Mouse (Mus musculus) intestine, embryonic 16.5 days (tissue): ENCODE results near the gene Recql5. TPM values are rescaled to one million over a fixed set of nuclear protein-coding genes. Genes with fewer than 3 reads are reported as not detected.
A peak's percentile ranks its signal among the peaks of the same experiment; 100 is the strongest.

ENCODE experiments used
- ATAC-seq: fragments of 200-750 bp; cut with Nextera tagmentation; 2 replicates; pipeline ENCODE4 v1.8.0; 2017; ENCODE audit warnings: moderate TSS enrichment, moderate library complexity
- H3K27ac ChIP-seq: fragments of 300-500 bp; sonication (generic); 2 replicates; pipeline ENCODE4 v1.5.1; 2014; ENCODE audit warnings: mild to moderate bottlenecking, low read length
- H3K27me3 ChIP-seq: fragments of 300-500 bp; sonication (generic); replicated peaks from 2 replicates; pipeline ENCODE4 v1.6.1; 2014; ENCODE audit warnings: low read length, control low read depth, mixed read lengths; ENCODE audit not compliant: control insufficient read depth, insufficient read depth
- H3K36me3 ChIP-seq: fragments of 300-500 bp; sonication (generic); 2 replicates; pipeline ENCODE4 v1.6.1; 2014; ENCODE audit warnings: low read length, control low read depth; ENCODE audit not compliant: control insufficient read depth, insufficient read depth
- H3K4me1 ChIP-seq: fragments of 300-500 bp; sonication (generic); 2 replicates; pipeline ENCODE4 v1.6.1; 2014; ENCODE audit warnings: low read length, control low read depth, mixed read lengths; ENCODE audit not compliant: control insufficient read depth, insufficient read depth
- H3K4me2 ChIP-seq: fragments of 300-500 bp; sonication (generic); 2 replicates; pipeline ENCODE4 v1.6.1; 2014; ENCODE audit warnings: low read depth, low read length, control low read depth
- H3K4me3 ChIP-seq: fragments of 300-500 bp; sonication (generic); 2 replicates; pipeline ENCODE4 v1.5.1; 2014; ENCODE audit warnings: mild to moderate bottlenecking, low read length
- H3K9ac ChIP-seq: fragments of 300-500 bp; sonication (generic); 2 replicates; pipeline ENCODE4 v1.6.1; 2014; ENCODE audit warnings: low read depth, low read length
- H3K9me3 ChIP-seq: fragments of 300-500 bp; sonication (generic); 2 replicates; pipeline ENCODE4 v1.6.1; 2016; ENCODE audit warnings: low read length, control low read depth; ENCODE audit not compliant: control insufficient read depth
- WGBS: fragments of 180-500 bp; shearing (Covaris S2); extraction: QIAGEN DNeasy Blood & Tissue Kit; methylation state at CpG from one replicate; pipeline ENCODE4 v1.1.7; 2014; 5-methylcytosine and 5-hydroxymethylcytosine counted together
- polyA plus RNA-seq: library from polyadenylated mRNA; unstranded; fragments of >200 nt; fragmentation: Nextera tagmentation; extraction: Ambion mirVana; gene quantifications from 2 replicates; pipeline ENCODE4 v1.2.1, GENCODE M21; 2015

Recql5 gene
- polyA plus RNA-seq, 1 experiment from 2014 or later, result 16.7 TPM

- Histone ChIP-seq H3K27me3 (no peaks in the 10 kb centered on the region), H3K27ac (no peak overlapping the region), H3K9me3 (no peaks in the 10 kb centered on the region), H3K4me1 (no peaks in the 10 kb centered on the region), H3K36me3 (0 out of 2 replicates have a peak, but pooled peaks cover 3% of the 10 kb centered on the region), H3K9ac (no peak overlapping the region), H3K4me2 (no peak overlapping the region), H3K4me3 (no peak overlapping the region)
- 43% methylated on average over 6 of the region's 6 CpGs for WGBS
- no peak for ATAC-seq
These were observed 13.0 kb downstream of the Recql5 start for GRCm38 (mm10) chr11:115920110-115920818.

DNA sequence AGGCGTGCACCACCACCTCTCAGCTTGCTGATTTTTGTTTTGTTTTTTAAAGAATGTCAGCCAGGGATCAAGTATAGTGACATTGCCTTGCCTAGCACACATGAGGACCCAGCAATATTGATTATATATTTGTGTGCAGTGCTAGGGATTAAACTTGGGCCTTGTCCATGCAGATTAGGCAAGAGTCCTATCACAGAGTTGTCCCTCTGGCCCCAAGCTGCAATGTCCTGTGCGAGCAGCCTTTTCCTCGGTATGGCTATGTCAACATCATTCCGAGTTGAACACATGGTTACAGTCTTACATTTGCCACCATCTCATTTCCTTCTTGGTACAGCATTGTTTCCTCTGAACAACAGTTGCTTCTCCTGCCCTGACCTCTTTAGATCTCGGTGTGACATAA lies 14.2 kb downstream of the Recql5 start:
- Histone ChIP-seq H3K4me2 (no peak overlapping the region), H3K27ac (no peak overlapping the region), H3K9me3 (no peaks in the 10 kb centered on the region), H3K27me3 (no peaks in the 10 kb centered on the region), H3K9ac (no peak overlapping the region), H3K36me3 (0 out of 2 replicates have a peak, but pooled peaks cover 3% of the 10 kb centered on the region), H3K4me3 (no peak overlapping the region), H3K4me1 (no peaks in the 10 kb centered on the region)
- ATAC-seq, result no peak
- 83% methylated on average over 5 of the region's 5 CpGs for WGBS

DNA sequence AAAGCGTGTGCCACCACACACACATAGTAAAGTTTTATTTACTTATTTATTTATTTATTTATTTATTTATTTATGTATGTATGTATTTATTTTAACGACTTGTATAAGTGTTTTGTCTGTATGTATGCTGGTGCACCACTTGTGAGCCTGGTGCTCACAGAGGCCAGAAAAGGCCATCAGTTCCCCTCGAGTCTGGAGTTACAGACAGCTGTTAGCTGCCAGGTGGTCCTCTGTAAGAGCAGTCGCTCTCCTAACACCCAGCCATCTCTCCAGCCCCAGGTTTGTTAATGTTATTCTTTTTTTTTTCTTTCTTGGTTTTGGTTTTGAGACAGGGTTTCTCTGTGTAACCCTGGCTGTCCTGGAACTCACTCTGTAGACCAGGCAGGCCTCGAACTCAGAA lies 14.6 kb downstream of the Recql5 start:
- Histone ChIP-seq H3K27me3 (no peaks in the 10 kb centered on the region), H3K27ac (no peak overlapping the region), H3K4me2 (no peak overlapping the region), H3K4me3 (no peak overlapping the region), H3K36me3 (0 out of 2 replicates have a peak, but pooled peaks cover 3% of the 10 kb centered on the region), H3K9me3 (no peaks in the 10 kb centered on the region), H3K4me1 (no peaks in the 10 kb centered on the region), H3K9ac (no peak overlapping the region)
- ATAC-seq, result no peak
- WGBS, result 83% methylated on average over 5 of the region's 5 CpGs

DNA sequence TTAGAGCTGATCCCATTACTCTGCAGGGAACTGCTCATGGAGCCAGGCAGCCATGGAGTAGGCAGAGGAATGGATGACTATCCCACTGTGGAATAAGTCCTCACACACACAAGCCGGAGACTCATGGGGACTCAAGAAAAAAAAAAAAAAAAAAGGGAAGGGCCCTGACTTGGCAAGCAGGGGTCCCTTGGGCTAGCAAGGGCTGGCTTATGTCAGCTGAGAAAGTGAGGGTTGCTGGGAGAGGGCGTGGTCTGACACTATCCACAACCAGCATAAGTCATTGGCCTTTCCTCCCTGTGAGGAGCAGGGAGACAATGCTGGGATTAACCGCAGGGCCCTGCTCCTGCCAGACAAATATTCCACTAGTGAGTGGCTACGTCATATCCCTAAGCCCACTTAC lies 16.7 kb downstream of the Recql5 start:
- Histone ChIP-seq H3K36me3 (no peaks in the 10 kb centered on the region), H3K4me2 (no peak overlapping the region), H3K9ac (no peak overlapping the region), H3K27ac (no peak overlapping the region), H3K4me3 (no peak overlapping the region), H3K27me3 (no peaks in the 10 kb centered on the region), H3K4me1 (no peaks in the 10 kb centered on the region), H3K9me3 (no peaks in the 10 kb centered on the region)
- WGBS, result 88% methylated on average over 4 of the region's 4 CpGs
- no peak for ATAC-seq

- Histone ChIP-seq H3K27me3 (no peaks in the 10 kb centered on the region), H3K36me3 (no peaks in the 10 kb centered on the region), H3K4me1 (no peaks in the 10 kb centered on the region; the same call in 1 of the 2 replicates), H3K4me2 (peak within 1 kb of the TSS; percentile 42), H3K9me3 (no peaks in the 10 kb centered on the region), H3K4me3 (peak within 1 kb of the TSS; percentile 29), H3K9ac (peak within 1 kb of the TSS; percentile 59), H3K27ac (peak within 1 kb of the TSS; percentile 97)
- 61% methylated on average over 11 of the region's 11 CpGs for WGBS
- ATAC-seq, result peak; percentile 95
These were observed 21.5 kb downstream of the Recql5 start, which contains the start of gene Smim6 for GRCm38 (mm10) chr11:115911632-115912376. TSS of gene Smim6 (plus strand) at chr11:115912017.

DNA sequence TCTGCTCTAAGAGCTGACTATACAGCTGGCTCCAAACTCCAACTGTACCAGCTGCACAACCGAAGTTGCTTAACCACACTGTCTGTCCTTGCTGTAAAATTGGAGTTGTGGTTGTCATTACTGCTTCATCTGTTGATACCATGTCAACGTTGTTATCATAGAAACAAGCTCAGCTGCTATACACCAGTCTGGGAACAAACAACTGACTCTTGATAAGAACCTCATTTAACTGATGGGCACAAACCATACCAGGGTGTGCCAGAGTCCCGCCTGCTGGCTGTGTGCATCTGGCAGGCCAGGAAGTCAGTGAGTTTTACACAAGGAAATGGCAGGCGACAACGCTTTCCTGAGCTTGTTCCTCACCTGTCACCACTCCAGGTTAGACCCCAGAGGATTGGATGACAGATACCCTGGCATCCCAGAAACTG lies 22.1 kb downstream of the Recql5 start:
- Histone ChIP-seq H3K36me3 (no peaks in the 10 kb centered on the region), H3K27me3 (no peaks in the 10 kb centered on the region), H3K27ac (peak overlapping the region; percentile 97), H3K4me2 (peak overlapping the region; percentile 30), H3K4me1 (no peaks in the 10 kb centered on the region; the same call in 1 of the 2 replicates), H3K9me3 (no peaks in the 10 kb centered on the region), H3K9ac (peak overlapping the region; percentile 59; the same call in 1 of the 2 replicates), H3K4me3 (no peak overlapping the region)
- 67% methylated on average over 5 of the region's 5 CpGs for WGBS
- ATAC-seq, result peak; percentile 82

DNA sequence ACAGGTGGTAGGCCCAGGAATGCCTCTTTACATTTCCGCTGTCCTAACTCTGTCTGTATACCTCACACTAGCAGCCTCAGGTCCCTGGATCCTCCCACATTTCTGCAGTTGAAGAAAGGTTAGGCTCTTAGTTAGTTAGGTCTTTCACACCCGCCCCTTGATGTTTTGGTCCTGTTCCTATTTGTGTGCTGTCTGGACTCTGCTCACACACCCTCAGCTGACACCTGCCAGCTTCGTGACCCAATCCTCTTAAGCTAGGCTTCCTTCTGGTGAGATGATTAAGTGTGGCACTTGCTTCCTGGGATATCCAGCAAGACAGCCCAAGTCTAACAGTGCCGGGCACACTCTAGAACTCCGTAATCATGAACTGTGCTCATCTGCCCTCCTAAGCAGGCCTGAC lies 26.8 kb downstream of the Recql5 start:
- 91% methylated on average over 5 of the region's 5 CpGs for WGBS
- no peaks in the 10 kb centered on the region for H3K36me3 ChIP-seq
- no peak overlapping the region for H3K9ac ChIP-seq
- H3K4me2 ChIP-seq, result no peak overlapping the region
- peaks cover 29% of the 10 kb centered on the region for H3K4me1 ChIP-seq
- H3K9me3 ChIP-seq, result no peaks in the 10 kb centered on the region
- H3K27me3 ChIP-seq, result no peaks in the 10 kb centered on the region
- ATAC-seq, result no peak
- H3K4me3 ChIP-seq, result no peak overlapping the region
- no peak overlapping the region for H3K27ac ChIP-seq

DNA sequence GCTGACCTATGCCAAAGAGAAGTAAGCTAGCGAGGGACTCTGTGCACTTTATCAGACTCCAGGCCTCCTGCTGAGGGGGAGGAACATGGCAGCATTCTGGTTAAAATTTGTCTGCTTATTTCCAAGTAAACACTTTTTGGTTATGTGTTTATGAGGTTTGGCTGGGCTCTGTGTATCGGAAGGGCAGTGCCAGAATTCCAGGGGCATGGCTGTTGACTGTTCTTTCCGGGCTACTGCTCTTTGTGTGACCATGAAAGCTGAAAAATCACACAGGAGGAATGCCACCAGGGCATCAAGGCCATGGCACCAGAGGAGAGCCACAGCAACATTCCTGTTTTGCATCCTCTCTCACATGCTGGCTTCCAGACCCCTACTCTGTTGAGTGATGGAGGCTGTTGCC lies 27.2 kb downstream of the Recql5 start:
- Histone ChIP-seq H3K9ac (peak overlapping the region; percentile 37; the same call in 1 of the 2 replicates), H3K9me3 (no peaks in the 10 kb centered on the region), H3K4me2 (no peak overlapping the region), H3K4me3 (no peak overlapping the region), H3K36me3 (no peaks in the 10 kb centered on the region), H3K4me1 (peaks cover 29% of the 10 kb centered on the region), H3K27ac (no peak overlapping the region; the same call in 1 of the 2 replicates), H3K27me3 (no peaks in the 10 kb centered on the region)
- 74% methylated on average over 3 of the region's 3 CpGs for WGBS
- ATAC-seq, result no peak

- no peaks in the 10 kb centered on the region for H3K9me3 ChIP-seq
- no peak overlapping the region for H3K4me3 ChIP-seq
- WGBS, result 53% methylated on average over 16 of the region's 16 CpGs
- peak overlapping the region; percentile 38 for H3K27ac ChIP-seq
- ATAC-seq, result peak; percentile 62
- no peaks in the 10 kb centered on the region for H3K27me3 ChIP-seq
- H3K4me1 ChIP-seq, result peaks cover 34% of the 10 kb centered on the region
- no peak overlapping the region for H3K4me2 ChIP-seq
- peak overlapping the region; percentile 37; the same call in 1 of the 2 replicates for H3K9ac ChIP-seq
- no peaks in the 10 kb centered on the region for H3K36me3 ChIP-seq
These were observed 28.1 kb downstream of the Recql5 start for GRCm38 (mm10) chr11:115904956-115905790.
